Mouse (Mus musculus): ENCODE results near the gene Nufip1. TPM values are rescaled to one million over a fixed set of nuclear protein-coding genes. Genes with fewer than 3 reads are reported as not detected.

Nufip1 gene
- 1 to 10 TPM; 3.0 to 3.4 TPM for total RNA-seq (2021)

DNA sequence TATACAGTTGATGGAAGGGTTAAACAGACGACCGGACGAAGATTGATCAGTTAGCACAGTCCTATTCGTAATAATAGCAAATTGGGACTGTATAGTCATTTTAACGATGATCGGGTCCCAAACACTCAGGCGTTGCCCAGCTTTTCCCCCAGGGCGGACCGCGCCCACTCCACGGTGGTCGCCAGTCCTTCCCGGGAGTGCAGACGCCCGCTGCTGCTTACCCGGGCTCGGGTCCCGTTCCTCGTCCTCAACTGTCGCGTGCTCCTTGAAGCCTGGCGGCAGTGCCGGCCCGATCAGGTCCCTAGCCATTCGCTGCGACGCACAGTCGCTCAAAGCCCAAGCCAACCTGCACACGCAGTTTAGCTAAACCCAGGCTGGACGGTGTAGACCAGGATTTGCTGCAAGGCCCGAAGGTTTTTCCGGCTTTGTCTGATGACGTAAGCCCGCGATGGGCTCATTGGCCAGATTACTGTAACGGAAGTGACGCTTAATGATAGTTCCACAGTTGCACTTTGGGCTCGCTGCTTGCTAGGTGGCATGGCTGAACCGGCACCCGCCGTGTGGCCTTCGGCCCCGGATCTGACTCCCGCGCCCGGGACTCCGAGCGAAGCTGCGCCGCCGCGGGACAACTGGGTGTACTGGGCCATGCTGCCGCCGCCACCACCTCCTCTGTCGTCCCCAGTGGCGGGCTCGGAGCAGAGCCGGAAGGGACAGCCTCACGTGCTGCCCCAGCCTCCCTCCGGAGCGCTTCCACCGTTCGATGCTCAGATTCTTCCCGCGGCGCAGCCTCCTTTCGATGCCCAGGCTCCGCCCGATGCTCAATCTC, at the start of gene Nufip1, which contains the start of gene Gpalpp1:
Gene Nufip1, plus strand, starts transcription at position 496 of the 826 bp plus-strand sequence.
Gene Gpalpp1, minus strand, starts transcription at position 365 of the 826 bp plus-strand sequence.
- peak; percentile 81 for DNase-seq (ENCODE audit: low spot score)
- intact Hi-C loops (cut with DNase I), result no loop called here

DNA sequence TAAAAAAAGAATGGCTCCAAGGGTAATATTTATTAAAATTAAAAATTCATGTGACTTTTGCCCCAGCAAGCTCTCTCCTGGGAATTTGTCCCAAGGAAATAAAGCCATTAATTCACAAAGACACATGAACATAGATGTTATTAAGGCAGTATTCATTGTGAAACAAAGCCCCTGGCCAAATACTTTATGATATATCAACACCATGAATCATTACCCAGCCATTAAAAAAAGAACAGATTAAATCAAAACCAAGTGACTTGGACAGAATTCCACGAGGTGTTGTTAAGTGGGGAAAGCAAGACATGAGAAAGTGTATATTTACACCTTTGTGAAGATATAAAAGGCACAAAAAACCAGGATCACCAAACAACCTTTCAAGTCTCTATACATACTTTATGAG, 43.5 kb upstream of the Nufip1 start:
- no peak for DNase-seq (ENCODE audit: low spot score)
- intact Hi-C loops (cut with DNase I), result no loop called here

DNA sequence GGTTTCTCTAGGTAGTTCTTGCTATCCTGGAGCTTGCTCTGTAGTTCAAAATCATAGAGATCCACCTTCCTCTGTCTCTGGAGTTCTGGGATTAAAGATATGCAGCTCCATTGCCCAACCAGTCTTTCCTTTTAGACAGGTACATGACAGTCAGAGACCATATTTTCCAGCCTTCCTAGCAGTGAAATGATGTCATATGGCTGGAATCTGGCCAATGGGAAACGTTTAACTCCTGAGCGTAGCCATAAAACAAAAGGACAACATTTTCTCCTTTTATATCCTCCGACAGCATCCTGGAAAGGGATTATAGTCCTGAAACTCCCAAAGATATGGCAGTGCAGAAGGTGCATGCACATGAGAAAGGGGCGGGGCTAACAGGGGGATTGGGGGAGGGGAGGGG, 42.4 kb upstream of the Nufip1 start:
- intact Hi-C loops (cut with DNase I), result no loop called here
- DNase-seq (ENCODE audit: low spot score), result no peak

DNA sequence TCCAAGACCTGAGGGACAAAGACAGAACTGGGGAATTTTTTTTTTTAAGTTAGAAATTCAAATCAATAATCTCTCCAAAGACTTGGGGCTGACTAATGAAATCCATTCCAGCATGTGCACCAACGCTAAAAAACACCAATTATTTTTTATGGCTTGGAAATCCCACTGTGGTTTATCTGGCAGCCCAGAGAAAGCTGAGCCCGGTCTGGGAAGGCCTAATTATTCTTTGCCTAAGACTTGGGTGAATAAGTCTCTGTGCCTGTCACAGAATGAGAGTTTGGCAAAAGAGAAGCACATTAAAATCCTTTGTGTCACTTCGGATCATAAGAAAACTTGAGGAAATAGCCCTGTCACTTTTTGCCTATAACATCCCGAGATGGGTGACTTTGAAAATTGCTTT, 41.4 kb upstream of the Nufip1 start:
- no peak for DNase-seq (ENCODE audit: low spot score)
- intact Hi-C loops (cut with DNase I), result no loop called here

DNA sequence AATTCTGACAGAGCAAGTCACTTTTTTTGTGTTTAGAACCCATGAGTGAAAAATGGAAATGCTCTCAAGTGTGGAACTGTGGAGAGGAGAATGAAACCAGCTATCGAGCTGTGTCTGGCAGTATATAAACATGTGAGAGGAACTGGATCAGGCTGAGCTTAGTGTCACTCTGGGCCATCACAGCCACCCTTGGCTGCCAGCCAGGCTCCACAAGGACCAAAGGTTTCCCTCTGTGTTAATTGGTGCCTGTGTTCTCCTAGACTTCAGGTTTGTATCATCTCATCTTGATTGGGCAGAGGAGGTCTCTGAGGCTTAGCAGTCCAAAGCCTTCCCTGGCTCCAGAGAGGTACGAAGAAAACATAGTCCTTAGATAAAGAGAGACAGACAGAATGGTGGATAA, 38.1 kb upstream of the Nufip1 start:
- DNase-seq (ENCODE audit: low spot score), result no peak
- intact Hi-C loops (cut with DNase I), result no loop called here

DNA sequence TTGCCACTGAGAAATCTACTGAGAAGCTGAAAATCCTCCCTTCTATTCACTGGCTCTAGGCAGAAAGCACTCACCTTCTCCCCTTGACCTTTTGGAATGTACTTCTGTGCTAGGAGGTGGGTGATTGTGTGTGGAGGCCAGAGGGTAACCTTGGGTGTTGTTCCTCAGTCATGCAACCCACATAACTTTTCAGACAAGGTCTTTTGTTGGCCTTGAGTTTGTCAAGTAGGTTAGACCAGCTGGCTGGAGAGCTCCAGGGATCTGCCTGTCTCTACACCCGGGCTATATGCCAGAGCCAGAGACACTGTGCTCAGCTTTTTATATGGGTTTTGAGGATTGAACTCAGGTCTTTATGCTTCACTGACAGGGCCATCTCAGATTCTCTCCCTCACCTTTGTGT, 36.5 kb upstream of the Nufip1 start:
- DNase-seq (ENCODE audit: low spot score), result no peak
- intact Hi-C loops (cut with DNase I), result no loop called here

DNA sequence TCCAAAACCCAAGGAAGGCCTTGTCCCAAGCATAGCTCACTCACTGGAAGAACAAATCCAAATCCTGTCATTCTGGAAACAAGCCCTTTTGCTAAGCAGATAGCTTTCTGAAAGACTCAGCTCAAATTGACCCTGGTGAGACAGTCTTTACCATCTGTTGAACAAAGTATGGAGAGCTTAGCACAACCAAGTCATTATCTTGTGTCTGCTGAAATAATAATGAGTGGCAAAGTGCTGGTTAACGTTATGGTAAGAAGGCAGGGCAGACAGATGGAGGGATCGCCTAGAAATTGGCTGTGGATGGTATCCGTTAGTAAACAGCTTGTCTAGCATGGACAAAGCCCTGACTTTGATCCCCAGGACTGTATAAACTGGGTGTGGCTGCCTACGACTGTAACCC, 35.0 kb upstream of the Nufip1 start:
- DNase-seq (ENCODE audit: low spot score), result no peak
- intact Hi-C loops (cut with DNase I), result no loop called here

DNA sequence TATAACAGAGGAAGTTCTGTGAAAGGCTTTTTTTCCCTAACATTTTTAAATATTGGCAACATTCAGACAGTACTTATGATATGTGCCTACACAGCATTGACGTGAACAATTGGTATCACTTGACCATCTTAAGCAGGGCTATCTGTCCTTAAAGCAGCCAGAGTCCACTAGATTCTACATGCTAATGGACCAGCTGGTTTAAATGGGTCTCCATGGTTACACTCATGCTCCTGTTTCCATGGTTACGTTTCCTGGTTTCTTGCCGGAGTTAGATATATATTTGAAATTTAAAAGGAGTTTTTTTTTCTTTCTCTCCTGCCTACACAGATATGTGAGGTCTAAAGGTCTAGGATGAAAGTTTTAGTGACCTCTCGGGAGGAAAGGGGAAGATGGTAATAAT, 34.1 kb upstream of the Nufip1 start:
- intact Hi-C loops (cut with DNase I), result loop anchor here (1.0 kb wide), 2 partner anchors 177 to 200 kb away; no protein-coding TSS in a partner anchor
- DNase-seq (ENCODE audit: low spot score), result no peak

DNA sequence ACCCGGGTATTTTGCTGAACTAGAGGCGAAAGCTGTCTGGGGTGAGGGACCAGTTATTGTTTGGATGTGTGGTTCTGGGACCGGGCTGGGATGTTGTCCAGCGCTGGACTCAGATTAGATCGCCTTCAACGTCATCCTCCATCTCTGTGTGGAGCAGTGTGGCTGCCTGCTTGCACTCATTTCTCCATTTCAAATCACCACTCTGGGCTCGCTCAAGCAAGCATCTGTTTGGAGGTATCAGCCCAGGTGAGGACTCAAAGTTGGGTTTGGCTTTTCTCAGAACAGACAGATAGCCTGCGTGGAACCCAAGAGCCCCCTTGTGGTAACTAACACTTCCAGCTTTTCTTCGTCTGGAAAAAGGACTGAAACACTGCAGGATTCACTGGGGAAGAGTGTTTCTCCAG, 33.6 kb upstream of the Nufip1 start:
- intact Hi-C loops (cut with DNase I), result loop anchor here (1.0 kb wide), 2 partner anchors 178 to 201 kb away; no protein-coding TSS in a partner anchor
- no peak for DNase-seq (ENCODE audit: low spot score)

DNA sequence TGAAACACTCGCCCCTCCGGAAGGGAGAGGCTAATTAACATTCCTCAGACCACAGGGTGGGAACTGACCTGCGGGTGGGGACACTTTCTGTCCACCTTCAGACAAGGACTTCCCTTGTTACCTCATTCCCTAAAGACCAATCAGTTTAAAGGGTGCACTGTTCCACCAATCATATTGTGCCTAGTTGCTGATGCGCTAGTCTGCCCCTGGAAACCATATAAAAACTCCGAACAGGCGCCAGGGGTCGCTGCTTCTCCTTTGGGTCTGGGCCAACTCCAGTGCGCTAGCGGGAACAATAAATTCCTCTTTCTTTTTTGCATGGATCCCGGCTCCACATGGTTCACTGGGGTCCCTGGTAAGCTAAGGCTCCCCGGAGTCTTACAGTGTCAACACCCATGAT, 29.2 kb upstream of the Nufip1 start:
- intact Hi-C loops (cut with DNase I), result no loop called here
- DNase-seq (ENCODE audit: low spot score), result no peak

DNA sequence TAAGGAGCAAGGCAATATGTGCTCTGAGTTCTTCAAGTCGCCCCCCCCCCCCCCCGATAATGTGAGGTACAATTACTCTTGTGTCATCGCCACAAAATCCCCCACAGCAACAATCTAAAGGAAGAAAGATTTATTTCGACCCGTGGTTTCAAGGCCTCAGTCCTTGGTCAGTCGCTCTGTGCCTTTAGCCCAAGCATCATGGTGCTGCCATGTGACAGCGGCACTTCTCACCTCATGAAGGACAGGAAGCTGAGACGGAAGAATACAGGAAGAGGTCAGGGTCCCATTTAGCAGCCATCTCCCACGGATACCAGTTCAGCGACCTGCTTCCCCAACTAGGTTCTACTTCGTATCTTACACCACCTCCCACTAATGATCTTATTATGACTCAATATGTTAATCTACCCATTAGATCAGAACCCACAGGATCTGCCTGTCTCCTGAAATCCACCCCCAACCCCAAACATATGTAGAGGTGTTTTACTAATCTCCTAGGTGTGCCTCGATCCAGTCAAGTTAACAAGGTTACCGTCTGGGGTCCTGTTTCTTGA, 28.5 kb upstream of the Nufip1 start:
- intact Hi-C loops (cut with DNase I), result no loop called here
- DNase-seq (ENCODE audit: low spot score), result no peak

DNA sequence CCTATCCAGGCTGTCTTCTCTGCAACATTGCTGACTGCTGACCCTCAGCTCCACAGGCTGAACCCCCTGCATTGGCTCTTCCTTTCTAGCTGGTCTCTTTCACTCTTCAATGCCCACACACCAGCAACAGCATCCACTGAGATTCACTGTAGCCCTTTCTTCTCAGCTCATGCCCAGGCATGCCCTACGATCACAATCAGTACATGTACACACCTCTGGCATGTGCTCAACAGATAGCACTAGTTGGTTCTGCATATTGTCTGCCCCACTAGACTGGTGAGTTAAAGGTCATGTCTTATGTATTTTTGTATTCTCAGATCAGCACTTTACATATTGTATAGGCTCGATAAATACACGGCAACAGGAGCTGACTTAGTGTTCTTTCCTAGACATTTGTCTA, 26.5 kb upstream of the Nufip1 start:
- intact Hi-C loops (cut with DNase I), result no loop called here
- DNase-seq (ENCODE audit: low spot score), result no peak

DNA sequence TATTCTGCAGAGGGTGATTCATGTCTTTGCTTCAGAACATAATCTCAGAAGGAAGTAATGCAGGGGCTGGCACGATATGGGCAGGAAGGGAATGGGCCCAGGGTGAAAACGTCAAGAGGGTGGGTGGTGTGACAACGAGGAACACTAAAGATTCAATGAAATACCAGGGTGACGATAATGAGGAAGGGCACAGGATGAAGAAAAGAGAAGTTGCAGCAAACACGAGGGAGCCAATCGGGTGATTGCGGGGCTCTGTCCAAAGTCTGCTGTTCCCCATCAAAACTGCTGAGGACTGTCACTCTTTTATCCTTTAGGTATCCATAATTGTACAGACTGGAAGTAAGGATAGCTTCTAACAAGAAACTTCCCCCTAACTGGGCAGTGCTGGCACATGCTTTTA, 13.4 kb upstream of the Nufip1 start:
- DNase-seq (ENCODE audit: low spot score), result no peak

DNA sequence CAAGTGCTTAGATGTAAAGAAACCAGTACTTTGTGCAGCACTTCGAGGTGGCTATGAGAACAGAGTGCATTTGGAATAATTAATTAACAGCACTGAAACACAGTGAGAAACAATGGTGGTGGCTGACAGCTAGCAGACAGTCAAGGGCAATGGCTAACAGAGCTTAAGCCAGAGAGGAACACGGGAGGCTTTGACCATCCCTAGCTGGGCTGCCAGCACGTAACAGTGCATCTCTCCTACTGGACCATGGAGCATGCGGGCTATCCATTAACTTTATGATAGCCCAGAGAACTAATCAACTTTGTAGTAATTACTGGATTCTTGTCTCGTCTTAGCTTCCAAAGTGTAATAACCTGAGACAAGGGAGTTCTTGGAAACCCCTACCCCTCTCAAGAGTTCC, 12.9 kb upstream of the Nufip1 start:
- DNase-seq (ENCODE audit: low spot score), result no peak
- intact Hi-C loops (cut with DNase I), result no loop called here

More for the DNA sequence above, 13.4 kb upstream of the Nufip1 start:
- intact Hi-C loops (cut with DNase I), result no loop called here

DNA sequence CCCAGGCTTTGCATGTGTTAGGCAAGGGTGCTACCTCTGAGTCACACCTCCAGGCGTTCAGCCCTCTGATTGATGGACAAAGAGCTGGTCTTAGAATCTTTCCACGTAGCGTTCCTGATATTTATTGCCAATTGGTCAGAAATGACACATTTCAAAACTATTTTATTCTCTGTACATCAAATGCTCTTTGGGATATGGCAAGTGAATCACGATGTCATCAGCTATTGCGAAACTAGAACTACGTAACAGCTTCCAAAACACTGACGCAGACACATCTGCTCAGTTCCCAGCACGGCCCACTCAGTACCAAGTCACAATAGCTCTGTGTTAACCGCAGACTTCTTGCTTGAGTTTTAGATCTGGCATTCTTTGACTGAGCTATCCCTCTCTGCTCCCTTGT, 11.1 kb upstream of the Nufip1 start:
- no peak for DNase-seq (ENCODE audit: low spot score)
- intact Hi-C loops (cut with DNase I), result no loop called here

DNA sequence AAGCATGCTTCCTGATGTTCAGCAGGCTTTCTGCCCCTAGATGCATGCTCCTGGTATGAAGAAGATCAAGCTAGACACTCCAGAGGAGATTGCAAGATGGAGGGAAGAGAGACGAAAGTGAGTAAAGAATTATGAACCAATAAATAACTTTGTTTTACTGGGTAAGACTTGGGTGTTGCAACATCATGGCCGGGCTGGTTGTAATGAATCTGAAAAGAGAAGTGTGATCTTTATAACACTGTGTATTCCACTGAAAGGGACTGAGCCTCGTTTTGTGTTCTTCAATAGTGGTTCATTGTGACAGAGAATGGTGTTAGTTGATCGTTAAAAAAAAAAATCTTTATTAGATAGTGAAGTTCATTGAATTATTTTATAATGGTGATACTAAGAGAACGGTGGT, 5.1 kb downstream of the Nufip1 start:
- intact Hi-C loops (cut with DNase I), result loop anchor here (5.0 kb wide), 1 partner anchor 297 kb away; the partner anchor contains the start of gene Tsc22d1
- no peak for DNase-seq (ENCODE audit: low spot score)

DNA sequence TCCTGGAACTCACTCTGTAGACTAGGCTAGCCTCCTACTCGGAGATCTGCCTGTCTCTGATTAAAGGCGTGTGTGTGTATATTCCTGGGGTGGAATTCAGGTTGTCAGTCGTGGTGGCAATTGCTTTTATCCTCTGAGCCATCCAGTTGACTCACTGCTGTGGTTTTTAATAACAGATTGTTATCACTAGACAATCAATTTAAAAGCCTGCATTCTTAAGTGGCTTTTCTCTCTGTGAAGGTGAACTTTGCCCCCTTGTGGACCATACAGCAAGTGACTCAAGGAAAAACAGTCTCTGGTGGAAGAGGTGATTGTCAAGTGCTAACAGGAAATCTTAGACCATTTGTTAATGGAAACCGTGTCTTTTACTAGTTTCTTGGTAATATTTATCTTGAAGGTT, 8.3 kb downstream of the Nufip1 start:
- no peak for DNase-seq (ENCODE audit: low spot score)
- intact Hi-C loops (cut with DNase I), result loop anchor here (5.0 kb wide), 1 partner anchor 293 kb away; the partner anchor contains the start of gene Tsc22d1

DNA sequence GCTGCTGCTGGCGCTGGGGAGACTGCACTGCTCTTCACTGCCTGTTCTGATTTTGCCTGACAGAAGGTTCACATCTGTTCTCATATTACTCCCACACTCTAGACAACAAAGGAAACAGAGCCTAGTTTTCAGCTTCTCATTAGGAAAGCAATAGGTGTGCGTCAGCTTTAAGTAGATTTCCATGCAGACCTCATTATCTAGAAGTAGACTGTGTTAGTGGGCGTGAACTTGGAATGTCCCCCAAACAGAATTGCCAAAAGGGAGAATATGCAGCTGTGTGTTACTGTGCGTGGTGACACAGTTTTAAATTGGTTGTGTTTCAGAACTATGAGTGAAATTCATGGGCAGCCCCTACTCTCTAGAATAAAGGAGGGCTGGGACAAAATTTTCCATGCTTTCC, 9.8 kb downstream of the Nufip1 start:
- intact Hi-C loops (cut with DNase I), result loop anchor here (5.0 kb wide), 1 partner anchor 892 kb away; no protein-coding TSS in a partner anchor
- no peak for DNase-seq (ENCODE audit: low spot score)

DNA sequence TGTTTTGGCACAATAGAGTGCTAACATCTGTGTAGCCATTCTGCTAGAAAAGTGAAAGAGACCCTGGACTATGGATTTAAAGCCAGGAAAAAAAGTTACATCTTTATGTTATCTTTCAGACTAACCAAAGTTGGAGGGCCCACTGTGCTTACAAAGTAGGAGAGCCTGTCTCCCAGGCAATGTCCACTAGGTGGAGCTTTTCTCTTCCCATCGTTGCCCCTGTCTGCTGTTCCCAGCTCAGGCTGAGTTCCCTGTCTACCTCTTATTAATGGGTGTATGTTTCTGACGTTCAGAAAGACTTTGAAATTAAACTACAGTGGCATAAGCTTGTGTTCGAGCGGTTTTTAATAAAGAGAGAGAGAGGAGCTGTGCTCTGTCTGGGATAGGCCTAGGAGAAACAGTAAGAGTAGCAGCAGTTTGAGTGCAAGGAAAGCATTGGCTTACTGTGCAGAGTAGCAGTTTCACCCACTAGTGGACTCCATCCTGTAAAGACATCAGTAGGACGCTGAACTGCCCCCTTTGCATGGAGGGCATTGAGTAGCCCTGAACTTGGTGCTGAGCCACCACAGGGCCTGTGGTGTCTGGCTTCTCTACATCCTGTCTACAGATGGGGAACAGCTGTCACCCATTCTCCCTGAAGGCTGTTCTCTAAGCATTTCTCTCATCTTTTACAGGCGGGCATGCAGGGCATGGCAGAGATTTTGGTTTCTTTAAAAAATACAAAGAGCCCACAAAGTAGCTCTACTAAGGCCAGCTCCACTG, 11.4 kb downstream of the Nufip1 start:
- no peak for DNase-seq (ENCODE audit: low spot score)
- intact Hi-C loops (cut with DNase I), result loop anchor here (1.0 to 5.0 kb wide), 2 partner anchors 351 to 890 kb away; no protein-coding TSS in a partner anchor

DNA sequence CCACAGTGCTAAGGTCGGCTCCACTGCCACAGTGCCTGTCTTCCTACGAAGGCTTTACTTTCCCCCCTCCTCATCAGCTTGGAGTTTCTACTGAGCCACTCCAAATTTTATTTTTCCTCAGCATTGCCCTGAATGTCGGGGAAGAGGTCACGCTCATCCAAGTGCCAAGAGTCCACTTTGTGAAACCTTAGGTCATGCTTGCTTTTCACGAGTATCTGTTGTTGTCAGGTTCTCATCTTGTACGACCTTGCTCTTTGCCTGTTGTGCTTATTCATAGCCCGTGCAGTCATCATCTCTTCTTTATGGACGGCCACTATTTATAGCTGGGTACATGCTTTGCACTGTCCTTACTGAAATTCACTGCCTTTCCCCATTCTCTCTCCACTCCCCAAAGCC, 12.0 kb downstream of the Nufip1 start:
- DNase-seq (ENCODE audit: low spot score), result no peak
- intact Hi-C loops (cut with DNase I), result loop anchor here (1.0 to 5.0 kb wide), 2 partner anchors 351 to 890 kb away; no protein-coding TSS in a partner anchor

Data from heart, postnatal 25 days (tissue).